ENCODE assay signal across 8 mouse cellular contexts in the genomic region with DNA sequence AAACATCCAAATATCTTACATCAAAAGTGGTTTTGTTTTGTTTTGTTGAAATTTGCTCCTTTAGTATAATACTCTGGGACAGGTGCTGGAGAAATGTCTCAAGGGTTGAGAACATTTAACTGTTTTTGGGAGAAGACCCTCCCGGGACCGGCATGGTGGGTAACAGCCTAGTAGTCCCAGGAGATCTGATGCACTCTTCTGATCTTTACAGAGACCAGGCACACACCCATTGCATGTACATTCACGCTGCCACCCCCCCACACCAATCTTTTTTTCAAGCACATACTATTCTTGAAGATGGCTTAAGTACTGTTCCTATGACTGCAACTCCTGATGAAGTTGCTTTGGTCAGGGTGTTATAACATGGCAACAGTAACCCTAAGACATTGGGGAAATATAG. TPM values are rescaled to one million over a fixed set of nuclear protein-coding genes. Genes with fewer than 3 reads are reported as not detected.
DNase-seq lines count a peak whose midpoint lies in the region; ATAC-seq lines count a peak whose summit lies in the region.

No protein-coding gene starts in this region.

- H3K4me3 ChIP-seq in heart, embryonic 15.5 days, result peak overlapping the region; percentile 35
- peak overlapping the region; percentile 55 for H3K4me3 ChIP-seq in hindbrain, embryonic 13.5 days
- H3K4me3 ChIP-seq in midbrain, embryonic 16.5 days (ENCODE audit: low read depth, low read length), result peak overlapping the region; percentile 34

- intact Hi-C loops in gastrocnemius, postnatal 14 days (cut with DNase I; ENCODE audit: low total_unique reads), result no loop called here

- no peaks in the 10 kb centered on the region for H3K27me3 ChIP-seq in heart, embryonic 15.5 days
- no peaks in the 10 kb centered on the region for H3K27me3 ChIP-seq in hindbrain, embryonic 13.5 days
- no peaks in the 10 kb centered on the region; the same call in 1 of the 2 replicates for H3K27me3 ChIP-seq in midbrain, embryonic 16.5 days (ENCODE audit: control insufficient read depth, insufficient read depth, low read depth, low read length)

- H3K36me3 ChIP-seq in heart, embryonic 15.5 days, result no peaks in the 10 kb centered on the region
- no peaks in the 10 kb centered on the region for H3K36me3 ChIP-seq in hindbrain, embryonic 13.5 days
- no peaks in the 10 kb centered on the region for H3K36me3 ChIP-seq in midbrain, embryonic 16.5 days (ENCODE audit: control insufficient read depth, insufficient read depth, low read length)

- H3K9me3 ChIP-seq in heart, embryonic 15.5 days (replicated peaks), result no peaks in the 10 kb centered on the region
- no peaks in the 10 kb centered on the region for H3K9me3 ChIP-seq in hindbrain, embryonic 13.5 days
- H3K9me3 ChIP-seq in midbrain, embryonic 16.5 days (replicated peaks; ENCODE audit: control insufficient read depth, low read length, poor library complexity, severe bottlenecking), result no peaks in the 10 kb centered on the region

- no peak for DNase-seq in heart, adult 18-20 months
- DNase-seq in NIH3T3 (ENCODE audit: low read depth), result peak; percentile 8
- DNase-seq in gastrocnemius, postnatal 14 days, result no peak
- no peak for DNase-seq in thymus, postnatal 10 days (ENCODE audit: low spot score in 2 of 2)
- DNase-seq in gastrocnemius, postnatal 4 days (ENCODE audit: low spot score in 2 of 2), result no peak

- 76% methylated on average over 3 of the region's 3 CpGs for WGBS in heart, embryonic 15.5 days
- 76% methylated on average over 3 of the region's 3 CpGs for WGBS in hindbrain, embryonic 13.5 days
- 73% methylated on average over 3 of the region's 3 CpGs for WGBS in midbrain, embryonic 16.5 days

- H3K9ac ChIP-seq in heart, embryonic 15.5 days, result no peak overlapping the region
- H3K9ac ChIP-seq in hindbrain, embryonic 13.5 days, result peak overlapping the region; percentile 62; the same call in 1 of the 2 replicates
- H3K9ac ChIP-seq in midbrain, embryonic 16.5 days (ENCODE audit: low read depth, low read length), result peak overlapping the region; percentile 55; the same call in 1 of the 2 replicates

- peak overlapping the region; percentile 84 for H3K27ac ChIP-seq in heart, embryonic 15.5 days
- H3K27ac ChIP-seq in hindbrain, embryonic 13.5 days, result peak overlapping the region; percentile 83
- H3K27ac ChIP-seq in midbrain, embryonic 16.5 days (ENCODE audit: low read length), result peak overlapping the region; percentile 89

- peaks cover 8% of the 10 kb centered on the region for H3K4me1 ChIP-seq in heart, embryonic 15.5 days (replicated peaks)
- H3K4me1 ChIP-seq in hindbrain, embryonic 13.5 days (replicated peaks), result peaks cover 13% of the 10 kb centered on the region
- H3K4me1 ChIP-seq in midbrain, embryonic 16.5 days (ENCODE audit: control insufficient read depth, insufficient read depth, low read length), result peaks cover 9% of the 10 kb centered on the region

- no peak for ATAC-seq in heart, embryonic 15.5 days (replicated peaks; ENCODE audit: insufficient number of reproducible peaks, insufficient read depth, low FRiP score, low read depth)
- ATAC-seq in hindbrain, embryonic 13.5 days (ENCODE audit: low FRiP score), result no peak
- 0 out of 2 replicates have a peak, but pooled peaks have one; percentile 6 for ATAC-seq in midbrain, embryonic 16.5 days

- peak overlapping the region; percentile 55 for H3K4me2 ChIP-seq in heart, embryonic 15.5 days
- peak overlapping the region; percentile 55 for H3K4me2 ChIP-seq in hindbrain, embryonic 13.5 days
- H3K4me2 ChIP-seq in midbrain, embryonic 16.5 days (ENCODE audit: low read length), result peak overlapping the region; percentile 60

RNA-seq across cellular contexts. Expression of gene Magt1, which starts 0.9 kb away (rescaled TPM):
- polyA plus RNA-seq in heart, embryonic 15.5 days (2015; fragmentation: Nextera tagmentation; extraction: Ambion mirVana), result 46.0 and 47.8 TPM in 2 replicates
- 10 to 100 TPM; 38.1 to 47.6 TPM for total RNA-seq in heart, adult 18-20 months (2021)
- 25.5 and 28.0 TPM in 2 replicates for polyA plus RNA-seq in hindbrain, embryonic 13.5 days (2015; fragmentation: Nextera tagmentation; extraction: Ambion mirVana)
- 19.0 and 19.9 TPM in 2 replicates for polyA plus RNA-seq in midbrain, embryonic 16.5 days (2015; fragmentation: Nextera tagmentation; extraction: Ambion mirVana)
- 10 to 100 TPM; 24.2 to 27.7 TPM for total RNA-seq in gastrocnemius, postnatal 14 days (2021)
- total RNA-seq in gastrocnemius, postnatal 4 days (2021), result 10 to 100 TPM; 36.7 to 37.3 TPM

RNA-seq across cellular contexts. Expression of gene Cox7b, which starts 2.9 kb away (rescaled TPM):
- polyA plus RNA-seq in heart, embryonic 15.5 days (2015; fragmentation: Nextera tagmentation; extraction: Ambion mirVana), result 728 and 1,044 TPM in 2 replicates
- 1,000 to 10,000 TPM; 1,613 to 1,714 TPM for total RNA-seq in heart, adult 18-20 months (2021)
- polyA plus RNA-seq in hindbrain, embryonic 13.5 days (2015; fragmentation: Nextera tagmentation; extraction: Ambion mirVana), result 376 and 403 TPM in 2 replicates
- 344 and 380 TPM in 2 replicates for polyA plus RNA-seq in midbrain, embryonic 16.5 days (2015; fragmentation: Nextera tagmentation; extraction: Ambion mirVana)
- 100 to 1,000 TPM; 850 to 996 TPM for total RNA-seq in gastrocnemius, postnatal 14 days (2021)
- total RNA-seq in gastrocnemius, postnatal 4 days (2021), result 100 to 1,000 TPM; 568 to 633 TPM

RNA-seq across cellular contexts. Expression of gene Atp7a, which starts 14.5 kb away (rescaled TPM):
- polyA plus RNA-seq in heart, embryonic 15.5 days (2015; fragmentation: Nextera tagmentation; extraction: Ambion mirVana), result 10.6 and 12.6 TPM in 2 replicates
- total RNA-seq in heart, adult 18-20 months (2021), result 1 to 10 TPM; 7.7 to 8.7 TPM
- 17.6 and 17.9 TPM in 2 replicates for polyA plus RNA-seq in hindbrain, embryonic 13.5 days (2015; fragmentation: Nextera tagmentation; extraction: Ambion mirVana)
- 13.9 and 15.4 TPM in 2 replicates for polyA plus RNA-seq in midbrain, embryonic 16.5 days (2015; fragmentation: Nextera tagmentation; extraction: Ambion mirVana)
- 10 to 100 TPM; 11.6 to 11.7 TPM for total RNA-seq in gastrocnemius, postnatal 14 days (2021)
- total RNA-seq in gastrocnemius, postnatal 4 days (2021), result 10 to 100 TPM; 24.9 to 25.9 TPM
